Mouse (Mus musculus): ENCODE results near the gene Insm2.

Insm2 gene

GRCm38 (mm10) chr12:55598887-55599561, at the start of gene Insm2:
Gene Insm2 (plus strand): TSS chr12:55599427.
- DNase-seq (ENCODE audit: low read depth, low spot score), result peak; percentile 69

- peak; percentile 48 for DNase-seq (ENCODE audit: low read depth, low spot score)
Observed at GRCm38 (mm10) chr12:55554901-55555300, 44.3 kb upstream of the Insm2 start.

GRCm38 (mm10) chr12:55557866-55558265, 41.4 kb upstream of the Insm2 start:
- DNase-seq (ENCODE audit: low read depth, low spot score), result no peak

- no peak for DNase-seq (ENCODE audit: low read depth, low spot score)
Observed at GRCm38 (mm10) chr12:55559184-55559855, 39.9 kb upstream of the Insm2 start.

GRCm38 (mm10) chr12:55560025-55560690, 39.1 kb upstream of the Insm2 start:
- DNase-seq (ENCODE audit: low read depth, low spot score), result peak; percentile 64

- DNase-seq (ENCODE audit: low read depth, low spot score), result no peak
Observed at GRCm38 (mm10) chr12:55563742-55564141, 35.5 kb upstream of the Insm2 start.

- DNase-seq (ENCODE audit: low read depth, low spot score), result peak; percentile 85
Observed at GRCm38 (mm10) chr12:55564187-55564963, 34.9 kb upstream of the Insm2 start.

GRCm38 (mm10) chr12:55565206-55565605, 34.0 kb upstream of the Insm2 start, which contains the start of gene Aldoart2:
Gene Aldoart2 (plus strand): TSS chr12:55565239.
- peak; percentile 23 for DNase-seq (ENCODE audit: low read depth, low spot score)

GRCm38 (mm10) chr12:55565867-55566266, 33.4 kb upstream of the Insm2 start:
- peak; percentile 69 for DNase-seq (ENCODE audit: low read depth, low spot score)

GRCm38 (mm10) chr12:55566837-55567236, 32.4 kb upstream of the Insm2 start:
- no peak for DNase-seq (ENCODE audit: low read depth, low spot score)

- DNase-seq (ENCODE audit: low read depth, low spot score), result peak; percentile 57
Observed at GRCm38 (mm10) chr12:55568466-55568865, 30.8 kb upstream of the Insm2 start.

- no peak for DNase-seq (ENCODE audit: low read depth, low spot score)
Observed at GRCm38 (mm10) chr12:55569676-55570075, 29.6 kb upstream of the Insm2 start.

GRCm38 (mm10) chr12:55570646-55571045, 28.6 kb upstream of the Insm2 start:
- DNase-seq (ENCODE audit: low read depth, low spot score), result no peak

GRCm38 (mm10) chr12:55571181-55571580, 28.0 kb upstream of the Insm2 start:
- DNase-seq (ENCODE audit: low read depth, low spot score), result no peak

GRCm38 (mm10) chr12:55571661-55572060, 27.6 kb upstream of the Insm2 start:
- no peak for DNase-seq (ENCODE audit: low read depth, low spot score)

- peak; percentile 51 for DNase-seq (ENCODE audit: low read depth, low spot score)
Observed at GRCm38 (mm10) chr12:55573089-55573488, 26.1 kb upstream of the Insm2 start.

GRCm38 (mm10) chr12:55573794-55574193, 25.4 kb upstream of the Insm2 start:
- DNase-seq (ENCODE audit: low read depth, low spot score), result peak; percentile 80

GRCm38 (mm10) chr12:55586936-55587335, 12.3 kb upstream of the Insm2 start:
- peak; percentile 62 for DNase-seq (ENCODE audit: low read depth, low spot score)

GRCm38 (mm10) chr12:55598537-55598886, 715 bp upstream of the Insm2 start:
- DNase-seq (ENCODE audit: low read depth, low spot score), result no peak

GRCm38 (mm10) chr12:55599639-55600502, 644 bp downstream of the Insm2 start:
- peak; percentile 80 for DNase-seq (ENCODE audit: low read depth, low spot score)

- peak; percentile 29 for DNase-seq (ENCODE audit: low read depth, low spot score)
Observed at GRCm38 (mm10) chr12:55600503-55600994, 1.3 kb downstream of the Insm2 start.

Measured in R1 (cell line).